Mouse (Mus musculus) MEL (cell line): Measurements from ENCODE around the gene Cldn1. TPM values are rescaled to one million over a fixed set of nuclear protein-coding genes. Genes with fewer than 3 reads are reported as not detected.

Experiments
- DNase-seq: peaks from one replicate; pipeline ENCODE4 v3.0.0; 2011; ENCODE audit warnings: low read depth, low spot score
- H3K27ac ChIP-seq: 2 replicates; pipeline ENCODE4 v1.5.1; 2012; ENCODE audit warnings: low read depth, mild to moderate bottlenecking, control low read depth, low read length, moderate library complexity; ENCODE audit not compliant: control insufficient read depth
- H3K27me3 ChIP-seq, 2 experiments: fragments of 150-350 bp in 1 of 2; sonication (generic) in 1 of 2; 2 replicates each; pipeline ENCODE4 v1.6.1; 2012; ENCODE audit warnings: low read length in 2 of 2, mild to moderate bottlenecking in 2 of 2, improper control_type of control experiment in 1 of 2, moderate library complexity in 1 of 2; ENCODE audit not compliant: insufficient read depth in 2 of 2, control insufficient read depth in 1 of 2
- H3K36me3 ChIP-seq, 2 experiments: 2 replicates each; pipeline ENCODE4 v1.6.1; 2012 to 2014; ENCODE audit warnings: low read length in 2 of 2, improper control_type of control experiment in 1 of 2, inconsistent platforms in 1 of 2, mild to moderate bottlenecking in 1 of 2; ENCODE audit not compliant: insufficient read depth in 2 of 2, control insufficient read depth in 1 of 2
- H3K4me1 ChIP-seq, 2 experiments: fragments of 150-350 bp in 1 of 2; sonication (generic) in 1 of 2; 2 replicates each; pipeline ENCODE4 v1.6.1; 2012; ENCODE audit warnings: low read length in 2 of 2, improper control_type of control experiment in 1 of 2, mild to moderate bottlenecking in 1 of 2; ENCODE audit not compliant: insufficient read depth in 2 of 2, control insufficient read depth in 1 of 2
- H3K4me3 ChIP-seq, 2 experiments: fragments of 150-350 bp in 1 of 2; sonication (generic) in 1 of 2; 2 replicates each; pipeline ENCODE4 v1.5.1; 2012; ENCODE audit warnings: low read depth in 2 of 2, low read length in 2 of 2, mild to moderate bottlenecking in 2 of 2, moderate library complexity in 2 of 2, control low read depth in 1 of 2, improper control_type of control experiment in 1 of 2; ENCODE audit not compliant: control insufficient read depth in 1 of 2, insufficient read depth in 1 of 2
- H3K79me2 ChIP-seq: 2 replicates; pipeline ENCODE4 v1.6.1; 2012; ENCODE audit warnings: mild to moderate bottlenecking, low read length, moderate library complexity; ENCODE audit not compliant: control insufficient read depth, poor library complexity, insufficient read depth
- H3K9ac ChIP-seq: 2 replicates; pipeline ENCODE4 v1.6.1; 2012; ENCODE audit warnings: low read depth, mild to moderate bottlenecking, control low read depth, low read length, moderate library complexity; ENCODE audit not compliant: control insufficient read depth, poor library complexity, severe bottlenecking
- H3K9me3 ChIP-seq: fragments of 150-350 bp; sonication (generic); replicated peaks from 2 replicates; pipeline ENCODE4 v1.6.1; 2012; ENCODE audit warnings: mild to moderate bottlenecking, low read length, improper control_type of control experiment, moderate library complexity; ENCODE audit not compliant: insufficient read depth
- BHLHE40 ChIP-seq: IDR thresholded peaks from 2 replicates; pipeline ENCODE4 v1.6.1; 2012; ENCODE audit warnings: low read depth, mild to moderate bottlenecking, inconsistent platforms, low read length, improper control_type of control experiment, borderline replicate concordance
- CHD1 ChIP-seq: IDR thresholded peaks from 2 replicates; pipeline ENCODE4 v1.6.1; 2012; ENCODE audit warnings: low read depth, mild to moderate bottlenecking, inconsistent platforms, low read length, improper control_type of control experiment
- CHD2 ChIP-seq: IDR thresholded peaks from 2 replicates; pipeline ENCODE4 v1.6.1; 2011; ENCODE audit warnings: low read length, improper control_type of control experiment
- E2F4 ChIP-seq: IDR thresholded peaks from 2 replicates; pipeline ENCODE4 v1.6.1; 2011; ENCODE audit warnings: low read depth, low read length, improper control_type of control experiment, borderline replicate concordance
- EP300 ChIP-seq, 2 experiments: IDR thresholded peaks; 2 replicates each; pipeline ENCODE4 v1.6.1; 2011; ENCODE audit warnings: improper control_type of control experiment in 2 of 2, low read length in 2 of 2, low read depth in 1 of 2, mild to moderate bottlenecking in 1 of 2
- ETS1 ChIP-seq: IDR thresholded peaks from 2 replicates; pipeline ENCODE4 v1.6.1; 2012; ENCODE audit warnings: low read depth, mild to moderate bottlenecking, inconsistent platforms, low read length, improper control_type of control experiment, moderate library complexity
- GATA1 ChIP-seq: IDR thresholded peaks from 2 replicates; pipeline ENCODE4 v1.6.1; 2011; ENCODE audit warnings: low read depth, low read length, improper control_type of control experiment
- JUND ChIP-seq: IDR thresholded peaks from 2 replicates; pipeline ENCODE4 v1.6.1; 2011; ENCODE audit warnings: low read depth, mild to moderate bottlenecking, improper control_type of control experiment, low read length
- KAT2A ChIP-seq: conservative IDR thresholded peaks from 2 replicates; pipeline ENCODE4 v1.6.1; 2012; ENCODE audit warnings: low read depth, low read length, improper control_type of control experiment, inconsistent platforms
- MAFK ChIP-seq: IDR thresholded peaks from 2 replicates; pipeline ENCODE4 v1.6.1; 2011; ENCODE audit warnings: low read depth, mild to moderate bottlenecking, low read length, improper control_type of control experiment, borderline replicate concordance
- MAX ChIP-seq: IDR thresholded peaks from 2 replicates; pipeline ENCODE4 v1.6.1; 2011; ENCODE audit warnings: low read length, improper control_type of control experiment
- MAZ ChIP-seq: IDR thresholded peaks from 2 replicates; pipeline ENCODE4 v1.6.1; 2012; ENCODE audit warnings: low read depth, mild to moderate bottlenecking, inconsistent platforms, low read length, improper control_type of control experiment
- MYB ChIP-seq: IDR thresholded peaks from 2 replicates; pipeline ENCODE4 v1.6.1; 2011; ENCODE audit warnings: mild to moderate bottlenecking, low read depth, low read length, improper control_type of control experiment
- RCOR1 ChIP-seq: IDR thresholded peaks from 2 replicates; pipeline ENCODE4 v1.6.1; 2012; ENCODE audit warnings: low read depth, mild to moderate bottlenecking, inconsistent platforms, low read length, improper control_type of control experiment
- TAL1 ChIP-seq: IDR thresholded peaks from 2 replicates; pipeline ENCODE4 v1.6.1; 2012; ENCODE audit warnings: mild to moderate bottlenecking, inconsistent platforms, low read length, moderate library complexity, mixed read lengths
- TBP ChIP-seq: IDR thresholded peaks from 2 replicates; pipeline ENCODE4 v1.8.0; 2011; ENCODE audit warnings: low read depth, low read length, improper control_type of control experiment
- UBTF ChIP-seq: IDR thresholded peaks from 2 replicates; pipeline ENCODE4 v1.6.1; 2012; ENCODE audit warnings: low read depth, mild to moderate bottlenecking, inconsistent platforms, low read length, improper control_type of control experiment, moderate library complexity, borderline replicate concordance; ENCODE audit not compliant: insufficient read depth
- USF1 ChIP-seq: IDR thresholded peaks from 2 replicates; pipeline ENCODE4 v1.6.1; 2014; ENCODE audit warnings: low read depth, mild to moderate bottlenecking, inconsistent platforms, low read length, improper control_type of control experiment, moderate library complexity
- ZMIZ1 ChIP-seq: IDR thresholded peaks from 2 replicates; pipeline ENCODE4 v1.6.1; 2012; ENCODE audit warnings: low read depth, mild to moderate bottlenecking, inconsistent platforms, low read length, improper control_type of control experiment, moderate library complexity
- polyA plus RNA-seq, 2 experiments: library from polyadenylated mRNA; stranded (reverse) in 1 of 2; unstranded in 1 of 2; fragments of >175 nt in 1 of 2; fragments of >200 nt in 1 of 2; gene quantifications; 2 replicates each; pipeline versions ENCODE4 v1.2.1 to v1.2.4; 2012; ENCODE audit warnings: low replicate concordance in 2 of 2, low read depth in 1 of 2; ENCODE audit not compliant: insufficient read length in 2 of 2, insufficient read depth in 1 of 2, missing spikeins in 1 of 2
- total RNA-seq: library from RNA; depleted of rRNA; stranded (reverse); fragments of 300-350 nt; gene quantifications from 2 replicates; pipeline ENCODE4 v1.2.3, GENCODE M21; 2012

The Cldn1 gene
- total and polyA plus RNA-seq, 3 experiments, result not detected

GRCm38 (mm10) chr16:26370127-26370526 is 1.5 kb downstream of the Cldn1 start:
- Histone ChIP-seq H3K36me3 (no peaks in the 10 kb centered on the region), H3K9ac (no peak overlapping the region), H3K27me3 (no peaks in the 10 kb centered on the region), H3K4me3 (no peak overlapping the region), H3K4me1 (no peaks in the 10 kb centered on the region), H3K79me2 (no peaks in the 10 kb centered on the region), H3K27ac (no peak overlapping the region), H3K9me3 (no peaks in the 10 kb centered on the region)
- no peak for DNase-seq
- no peak for TF ChIP-seq RCOR1
- no peak for TF ChIP-seq MYB
- TF ChIP-seq CHD1, result no peak
- TF ChIP-seq ETS1, result no peak
- no peak for TF ChIP-seq E2F4

GRCm38 (mm10) chr16:26369044-26369730 is 2.5 kb downstream of the Cldn1 start:
- Histone ChIP-seq H3K4me1 (no peaks in the 10 kb centered on the region), H3K27ac (no peak overlapping the region), H3K79me2 (no peaks in the 10 kb centered on the region), H3K36me3 (no peaks in the 10 kb centered on the region), H3K9ac (no peak overlapping the region), H3K4me3 (no peak overlapping the region), H3K27me3 (no peaks in the 10 kb centered on the region), H3K9me3 (no peaks in the 10 kb centered on the region)
- DNase-seq, result no peak
- TF ChIP-seq CHD2 (no peak), JUND (no peak), MAFK (no peak)

- no peak overlapping the region for H3K9ac ChIP-seq
- H3K36me3 ChIP-seq, result no peaks in the 10 kb centered on the region
- no peak overlapping the region for H3K4me3 ChIP-seq
Observed at GRCm38 (mm10) chr16:26368121-26368520, 3.5 kb downstream of the Cldn1 start.

More at GRCm38 (mm10) chr16:26368121-26368520, 3.5 kb downstream of the Cldn1 start:
- no peaks in the 10 kb centered on the region for H3K27me3 ChIP-seq
- TF ChIP-seq EP300 (IDR thresholded peaks at IDR 0.05; ENCODE audit: low read depth in 1 of 2, low read length in 2 of 2) (no peak), KAT2A (no peak), GATA1 (no peak), ZMIZ1 (no peak), UBTF (no peak), JUND (no peak), MAZ (no peak), TAL1 (no peak), MYB (no peak), TBP (no peak), USF1 (no peak), MAX (no peak), BHLHE40 (no peak)
- TF ChIP-seq, all 39 proteins: peak for 0
- Histone ChIP-seq H3K9me3 (no peaks in the 10 kb centered on the region), H3K27ac (no peak overlapping the region), H3K4me1 (no peaks in the 10 kb centered on the region), H3K79me2 (no peaks in the 10 kb centered on the region)
- no peak for DNase-seq
